Mouse (Mus musculus) liver, adult 2 months (tissue): Measurements from ENCODE around the gene Gcm1.
"Not testable (repeated sequence)": the region's sequence is repeated elsewhere in the genome, so short reads cannot be mapped to it uniquely, and the experiment has no call there.

ENCODE experiments used
- CTCF ChIP-seq: fragments of 200-500 bp; IDR thresholded peaks from 2 replicates; pipeline ENCODE4 v1.5.1; 2011; ENCODE audit warnings: low read depth, low read length, control low read depth
- POLR2A ChIP-seq: fragments of 200-500 bp; IDR thresholded peaks from 2 replicates; pipeline ENCODE4 v1.6.1; 2011; ENCODE audit warnings: low read length, control low read depth; ENCODE audit not compliant: insufficient read depth; ENCODE audit errors: extremely low read depth

- TF ChIP-seq CTCF, POLR2A: not testable (repeated sequence)
Observed at GRCm38 (mm10) chr9:78073291-78073690, 21.6 kb downstream of the Gcm1 start.
